Mouse (Mus musculus) bone marrow, adult 2 months (tissue): ENCODE data around the gene Dlg2.

ENCODE experiments used
- CTCF ChIP-seq: fragments of 200-500 bp; IDR thresholded peaks from 2 replicates; pipeline ENCODE4 v1.5.1; 2011; ENCODE audit warnings: low read length, control low read depth; ENCODE audit not compliant: control insufficient read depth, insufficient read depth
- POLR2A ChIP-seq: fragments of 200-500 bp; IDR thresholded peaks from 2 replicates; pipeline ENCODE4 v1.6.1; 2011; ENCODE audit warnings: low read depth, mild to moderate bottlenecking, control low read depth, low read length, borderline replicate concordance; ENCODE audit not compliant: control insufficient read depth

GRCm38 (mm10) chr7:91876831-91877230 is 1400.4 kb downstream of the Dlg2 start:
- no peak for TF ChIP-seq CTCF
- no peak for TF ChIP-seq POLR2A
